Mouse (Mus musculus) megakaryocyte, embryonic 14.5 days (primary cell): ENCODE measurements at regions not wholly inside any gene's neighbourhood (a gene's known extent, or its start where the extent isn't known, plus 50 kb on each side); places are given as distances from the start of the nearest gene placed in this dataset.

Experiments
- FLI1 ChIP-seq: IDR thresholded peaks from 2 replicates; pipeline ENCODE4 v1.6.1; 2012; ENCODE audit warnings: low read length, inconsistent platforms, mixed read lengths
- GATA1 ChIP-seq: IDR thresholded peaks from 3 replicates; pipeline ENCODE4 v1.6.1; 2012; ENCODE audit warnings: mixed read lengths, low read length, inconsistent platforms, borderline replicate concordance

DNA sequence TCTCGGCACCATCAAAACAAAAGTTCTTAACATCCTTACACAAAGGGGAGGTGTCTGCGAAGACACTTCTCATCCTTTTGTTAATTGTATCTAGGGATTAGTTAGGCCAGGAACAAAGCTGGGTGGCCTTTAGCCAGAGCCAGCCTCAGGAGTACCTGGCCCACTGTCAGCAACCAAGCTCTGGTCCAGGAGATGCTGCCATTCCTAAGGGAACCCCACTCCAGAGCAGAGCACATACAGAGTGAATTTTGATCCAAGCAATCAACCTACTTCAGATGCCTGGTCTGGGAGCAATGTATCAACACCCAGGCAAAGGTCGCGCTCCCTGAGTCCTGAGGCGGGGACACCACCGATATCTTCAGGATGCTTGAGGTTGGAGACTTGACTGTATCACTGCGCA, 97.5 kb downstream of the 1700129C05Rik start:
- TF ChIP-seq GATA1 (no peak), FLI1 (no peak)
